Comparison of ENCODE assay signal across 8 mouse cellular contexts in the genomic region with DNA sequence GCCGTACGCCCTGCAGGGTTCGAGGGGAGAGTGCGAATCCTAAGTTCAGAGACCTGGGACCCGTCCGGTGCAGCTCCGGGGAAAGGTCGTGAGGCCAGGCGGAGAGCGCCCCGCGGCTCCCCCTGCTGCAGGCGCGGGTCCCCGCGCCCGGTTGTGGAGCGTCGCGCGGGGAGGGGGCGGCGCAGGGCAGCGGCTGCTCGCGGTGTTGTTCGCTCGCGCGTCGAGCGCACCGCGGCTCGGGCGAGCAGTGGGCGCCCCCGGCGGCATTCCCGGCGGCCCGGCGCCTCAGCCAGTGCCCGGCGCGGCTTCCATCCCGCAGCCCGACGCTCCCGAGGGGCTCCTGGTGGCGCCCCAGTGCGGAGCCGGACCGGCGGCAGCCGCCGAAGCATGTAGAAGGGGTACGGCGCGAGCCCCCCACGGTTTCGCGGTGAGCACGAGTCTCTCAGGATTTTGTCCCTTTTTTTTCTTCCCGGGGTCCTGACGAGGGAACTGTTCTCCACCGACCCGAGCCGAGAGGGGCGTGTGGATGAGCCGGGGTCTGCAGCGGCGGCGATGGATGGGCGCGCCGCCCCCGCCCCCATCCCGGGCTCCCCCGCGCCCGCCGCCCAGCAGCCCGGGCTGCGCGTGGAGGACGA. TPM values are rescaled to one million over a fixed set of nuclear protein-coding genes. Genes with fewer than 3 reads are reported as not detected.
DNase-seq lines count a peak whose midpoint lies in the region; ATAC-seq and TF ChIP-seq lines count a peak whose summit lies in the region.

No protein-coding gene starts in this region.

- ATAC-seq in cerebellum, adult (ENCODE audit: insufficient number of reproducible peaks, low FRiP score, low TSS enrichment): peak; percentile 77
- peak; percentile 79 for ATAC-seq in heart, postnatal 0 days (ENCODE audit: insufficient read depth, low read depth)
- ATAC-seq in megakaryocyte-erythroid progenitor cell, adult 5-6 weeks (replicated peaks; ENCODE audit: low FRiP score, low TSS enrichment, poor library complexity, severe bottlenecking): no peak

- peak overlapping the region; percentile 68 for H3K4me3 ChIP-seq in spleen, adult 2 months (ENCODE audit: extremely low read depth, insufficient read depth, insufficient read length)
- peak overlapping the region; percentile 76 for H3K4me3 ChIP-seq in heart, postnatal 0 days (ENCODE audit: low read depth, low read length)
- H3K4me3 ChIP-seq in midbrain, embryonic 10.5 days: peak overlapping the region; percentile 85

- H3K9me3 ChIP-seq in heart, postnatal 0 days (replicated peaks; ENCODE audit: control insufficient read depth, low read length): no peaks in the 10 kb centered on the region
- no peaks in the 10 kb centered on the region for H3K9me3 ChIP-seq in midbrain, embryonic 10.5 days (replicated peaks)

- TF ChIP-seq EP300 in heart, postnatal 0 days (IDR thresholded peaks at IDR 0.05; ENCODE audit: low read depth): no peak

- TF ChIP-seq CTCF in spleen, adult 2 months (IDR thresholded peaks at IDR 0.05; ENCODE audit: extremely low read depth, insufficient read depth, insufficient read length, insufficient replicate concordance): no peak
- no peak for TF ChIP-seq CTCF in heart, postnatal 0 days (IDR thresholded peaks at IDR 0.05; ENCODE audit: low read depth)

- under 1% methylated on average over 82 of the region's 87 CpGs for WGBS in spleen, adult 2 months
- WGBS in heart, postnatal 0 days: under 1% methylated on average over 72 of the region's 87 CpGs
- WGBS in midbrain, embryonic 10.5 days: under 1% methylated on average over 87 of the region's 87 CpGs

- DNase-seq in cerebellum, postnatal 14 days: no peak
- peak in 1 of 2 experiments; percentile 5 for DNase-seq in spleen, adult 2 months (ENCODE audit: low read depth in 1 of 2, low spot score in 2 of 2)
- no peak for DNase-seq in spleen, adult 12 weeks (ENCODE audit: low spot score)
- peak; percentile 67 for DNase-seq in heart, postnatal 0 days (ENCODE audit: low spot score)
- DNase-seq in midbrain, embryonic 10.5 days (ENCODE audit: low spot score): no peak
- DNase-seq in adrenal gland, adult 8-10 months: no peak

- peak overlapping the region; percentile 99 for H3K4me2 ChIP-seq in heart, postnatal 0 days (ENCODE audit: low read depth, low read length)

- peaks cover 15% of the 10 kb centered on the region for H3K27me3 ChIP-seq in spleen, adult 2 months (ENCODE audit: control insufficient read depth, insufficient read depth, low read length)
- no peaks in the 10 kb centered on the region for H3K27me3 ChIP-seq in heart, postnatal 0 days (ENCODE audit: control insufficient read depth, insufficient read depth, low read length)
- H3K27me3 ChIP-seq in midbrain, embryonic 10.5 days (ENCODE audit: low read depth, poor library complexity, severe bottlenecking): no peaks in the 10 kb centered on the region

- TF ChIP-seq POLR2A in spleen, adult 2 months (IDR thresholded peaks at IDR 0.05; ENCODE audit: low read depth, low read length): no peak

- H3K9ac ChIP-seq in heart, postnatal 0 days (replicated peaks; ENCODE audit: low read depth, low read length): peak overlapping the region; percentile 63

- H3K27ac ChIP-seq in spleen, adult 2 months (ENCODE audit: insufficient read depth, low read length): 0 out of 2 replicates have a peak overlapping the region, but pooled peaks have one; percentile 19
- peak overlapping the region; percentile 86 for H3K27ac ChIP-seq in heart, postnatal 0 days (ENCODE audit: low read depth)
- H3K27ac ChIP-seq in midbrain, embryonic 10.5 days (replicated peaks): peak overlapping the region; percentile 99

- H3K36me3 ChIP-seq in spleen, adult 2 months (ENCODE audit: control insufficient read depth, insufficient read depth, low read length): no peaks in the 10 kb centered on the region
- H3K36me3 ChIP-seq in heart, postnatal 0 days (replicated peaks; ENCODE audit: control insufficient read depth, insufficient read depth, low read length): no peaks in the 10 kb centered on the region
- H3K36me3 ChIP-seq in midbrain, embryonic 10.5 days: peaks cover 13% of the 10 kb centered on the region; the same call in 1 of the 2 replicates

- peaks cover 10% of the 10 kb centered on the region for H3K4me1 ChIP-seq in spleen, adult 2 months (ENCODE audit: control insufficient read depth, insufficient read depth, insufficient read length)
- peaks cover 15% of the 10 kb centered on the region for H3K4me1 ChIP-seq in heart, postnatal 0 days (ENCODE audit: control insufficient read depth, insufficient read depth)
- H3K4me1 ChIP-seq in midbrain, embryonic 10.5 days: peaks cover 38% of the 10 kb centered on the region

RNA-seq across cellular contexts. Expression of gene Wasf1, which starts 0.5 kb away (rescaled TPM):
- 0.36 and 0.38 TPM in 2 replicates for polyA plus RNA-seq in spleen, adult 2 months (2012; rRNA removed)
- 0.66 and 1.8 TPM in 2 replicates for total RNA-seq in heart, postnatal 0 days (2014; rRNA removed; ENCODE audit: low replicate concordance)
- 4.6 and 4.9 TPM in 2 replicates for polyA plus RNA-seq in heart, postnatal 0 days (2015; fragmentation: Nextera tagmentation; extraction: Ambion mirVana)
- 52.9 and 61.0 TPM in 2 replicates for polyA plus RNA-seq in midbrain, embryonic 10.5 days (2016; fragmentation: Nextera tagmentation; extraction: Ambion mirVana)
- total RNA-seq in adrenal gland, adult 8-10 months (2022): 1 to 10 TPM; 4.1 to 6.9 (median 5.2) TPM
- not detected in 2 replicates for total RNA-seq in megakaryocyte-erythroid progenitor cell, adult 5-6 weeks (2014; fragmentation: Nextera tagmentation)
- total RNA-seq in megakaryocyte-erythroid progenitor cell, adult 5-6 weeks (2017): not detected in 2 replicates

RNA-seq across cellular contexts. Expression of gene Cdc40, which starts 0.7 kb away (rescaled TPM):
- polyA plus RNA-seq in spleen, adult 2 months (2012; rRNA removed): 13.5 and 14.8 TPM in 2 replicates
- 17.6 and 19.0 TPM in 2 replicates for total RNA-seq in heart, postnatal 0 days (2014; rRNA removed; ENCODE audit: low replicate concordance)
- 17.1 and 18.0 TPM in 2 replicates for polyA plus RNA-seq in heart, postnatal 0 days (2015; fragmentation: Nextera tagmentation; extraction: Ambion mirVana)
- polyA plus RNA-seq in midbrain, embryonic 10.5 days (2016; fragmentation: Nextera tagmentation; extraction: Ambion mirVana): 34.1 and 34.8 TPM in 2 replicates
- total RNA-seq in adrenal gland, adult 8-10 months (2022): 10 to 100 TPM; 27.0 to 33.0 (median 28.7) TPM
- 43.9 and 45.7 TPM in 2 replicates for total RNA-seq in megakaryocyte-erythroid progenitor cell, adult 5-6 weeks (2014; fragmentation: Nextera tagmentation)
- total RNA-seq in megakaryocyte-erythroid progenitor cell, adult 5-6 weeks (2017): 26.6 and 26.9 TPM in 2 replicates

Comparison
In these comparisons a context has a peak if more than half of its experiments do, and no peak if none do; other contexts are left out.
1. H3K27ac ChIP-seq: peak in every context shown above with its lines; median percentile 99 in midbrain, embryonic 10.5 days; 86 in heart, postnatal 0 days; 19 in spleen, adult 2 months.